Mouse (Mus musculus): ENCODE data around the gene Ccdc150.

Ccdc150 gene

DNA sequence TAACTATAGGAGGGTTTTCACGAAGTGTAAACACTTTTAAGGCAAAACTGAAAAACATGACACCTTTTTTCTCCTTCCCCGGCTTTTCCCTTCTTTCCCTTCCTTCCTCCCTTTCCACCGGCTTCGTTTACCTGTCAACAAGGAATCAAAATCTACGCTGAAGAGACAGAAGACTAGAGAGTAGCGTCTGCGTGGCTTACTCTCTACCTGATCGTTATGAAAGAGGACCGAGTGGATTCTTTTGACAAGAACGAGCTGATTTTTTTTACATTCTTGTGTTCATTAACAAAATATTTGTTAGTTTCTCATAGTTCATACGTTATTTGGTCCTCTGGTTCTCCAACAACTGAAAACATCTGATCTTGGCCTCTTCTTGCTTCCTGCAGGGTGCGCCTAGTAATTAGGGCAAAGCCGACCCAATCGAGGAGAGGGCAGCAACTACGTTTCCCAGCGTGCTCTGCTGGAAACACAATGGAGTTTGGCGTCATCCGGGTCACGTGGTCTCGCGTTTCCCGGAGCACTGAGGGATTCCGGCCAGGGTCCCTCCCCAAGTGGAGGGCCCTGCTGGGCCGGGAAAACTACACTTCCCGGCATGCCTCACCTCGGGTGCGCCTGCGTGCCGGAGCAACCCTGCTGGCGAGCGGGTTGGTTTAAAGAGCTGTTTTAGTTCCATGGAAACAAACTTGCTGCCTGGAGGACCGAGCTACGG, at the start of gene Ccdc150:
TSS of gene Ccdc150 (plus strand) at position 526 of the 709 bp plus-strand sequence.
- DNase-seq = peak; percentile 98 to 99

DNA sequence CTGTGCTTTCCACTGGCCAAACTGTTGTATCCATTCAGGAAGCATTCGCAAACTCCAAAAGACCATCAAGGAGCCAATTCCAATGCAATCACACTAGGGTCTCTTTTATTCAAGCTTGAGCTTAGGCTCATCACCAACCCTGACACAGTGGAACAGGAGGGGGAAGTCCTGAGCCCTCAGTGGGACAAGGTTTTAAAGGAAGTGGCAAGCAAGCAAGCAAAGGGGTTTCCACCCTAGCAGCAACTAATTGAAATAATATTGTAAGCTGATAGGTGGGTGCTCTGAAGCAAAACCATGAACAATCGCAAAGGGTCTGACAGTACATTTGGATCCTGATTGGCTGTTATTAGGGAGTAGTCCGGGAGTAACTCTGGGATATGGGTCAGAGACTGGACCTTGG, 30.2 kb upstream of the Ccdc150 start:
- no peak for DNase-seq

DNA sequence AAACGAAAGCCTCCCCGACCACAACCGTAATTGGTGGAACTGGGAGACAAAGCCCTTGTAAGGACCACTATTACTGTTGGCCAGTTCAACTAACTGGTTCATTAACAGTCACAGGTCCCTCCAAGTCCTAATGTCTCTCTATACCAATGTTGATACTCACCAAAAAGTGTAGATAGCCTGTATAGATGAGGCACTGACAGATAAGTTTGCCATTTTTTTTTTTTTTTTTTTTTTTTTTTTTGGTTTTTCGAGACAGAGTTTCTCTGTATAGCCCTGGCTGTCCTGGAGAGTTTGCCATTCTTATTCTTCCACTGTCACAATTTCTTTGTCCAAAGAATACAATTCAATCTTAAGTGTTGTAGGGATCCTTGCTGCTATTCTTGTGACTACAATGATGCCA, 7.8 kb upstream of the Ccdc150 start:
- no peak for DNase-seq

DNA sequence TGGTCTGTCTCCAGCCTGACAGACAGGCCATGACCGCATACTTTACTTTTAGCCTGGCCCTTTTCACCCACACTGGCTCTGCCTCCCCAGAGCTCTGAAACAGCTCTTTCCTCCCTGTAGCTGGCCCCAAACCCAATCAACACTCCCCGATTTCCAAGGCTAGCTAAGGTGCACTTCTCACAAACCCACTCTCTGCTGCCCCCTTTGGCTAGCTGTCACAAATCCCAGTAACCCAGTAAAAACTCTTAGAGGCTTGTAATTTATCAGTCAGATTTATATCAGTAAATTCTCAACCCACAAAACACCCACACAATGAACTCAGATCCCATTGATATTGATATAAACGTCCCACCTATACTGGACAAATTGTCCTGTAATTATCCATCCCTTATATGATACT, 25.1 kb downstream of the Ccdc150 start:
- DNase-seq = peak in 1 of 2 experiments; percentile 9

DNA sequence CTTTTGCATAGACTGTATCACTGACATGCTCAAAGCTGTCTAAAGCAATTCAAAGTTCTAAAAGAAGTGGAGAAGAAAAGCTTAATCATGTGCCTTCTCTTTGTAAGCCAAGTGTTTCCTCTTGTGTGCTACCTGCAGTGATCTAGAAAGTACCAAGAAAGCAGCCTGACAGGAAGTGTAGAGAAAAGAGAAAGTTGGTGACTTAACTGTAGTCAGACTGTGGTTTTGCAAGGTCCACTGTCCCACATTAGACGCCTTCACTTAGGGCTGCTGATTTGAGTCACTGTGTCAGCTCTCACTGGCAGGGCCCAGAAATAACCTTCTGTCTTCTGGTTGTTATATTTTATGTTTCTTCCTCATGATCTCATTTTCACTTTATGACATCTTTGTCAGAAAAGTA, 29.1 kb downstream of the Ccdc150 start:
- no peak for DNase-seq

DNA sequence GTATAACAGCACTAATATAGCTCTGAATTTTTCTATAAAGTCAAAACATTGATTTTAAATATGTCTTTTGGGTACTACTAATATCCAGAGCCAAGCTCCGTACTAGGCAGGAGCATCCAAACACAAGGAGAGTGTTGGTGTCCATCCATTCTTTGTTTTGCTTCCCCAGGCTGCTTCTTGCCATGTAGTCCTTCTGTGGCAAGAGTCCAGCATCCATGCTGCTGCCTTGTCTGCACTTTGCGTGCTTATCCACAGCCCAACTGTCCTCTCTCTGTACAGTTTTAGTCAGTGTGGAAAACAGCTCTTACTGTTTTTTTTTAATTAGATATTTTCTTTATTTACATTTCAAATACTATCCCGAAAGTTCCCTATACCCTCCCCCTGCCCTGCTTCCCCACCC, 30.2 kb downstream of the Ccdc150 start:
- no peak for DNase-seq

DNA sequence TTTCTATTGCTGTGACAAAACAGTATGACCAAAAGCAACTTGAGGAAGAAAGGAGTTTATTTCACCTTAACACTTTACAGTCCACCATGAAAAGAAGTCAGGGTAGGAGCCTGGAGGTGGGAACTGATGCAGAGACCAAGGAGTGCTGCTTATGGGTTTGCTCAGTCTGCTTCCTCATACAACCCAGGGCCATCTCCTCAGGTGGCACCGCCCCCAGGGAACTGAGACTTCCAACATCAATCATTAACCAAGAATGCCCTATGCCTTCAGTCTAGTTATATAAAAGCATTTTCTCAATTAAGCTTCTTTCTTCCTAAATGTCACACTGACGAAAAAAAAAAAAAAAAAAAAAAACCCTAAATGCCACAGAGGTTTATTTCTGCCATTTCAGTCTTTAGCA, 55.9 kb downstream of the Ccdc150 start:
- DNase-seq = peak; percentile 62 to 64

DNA sequence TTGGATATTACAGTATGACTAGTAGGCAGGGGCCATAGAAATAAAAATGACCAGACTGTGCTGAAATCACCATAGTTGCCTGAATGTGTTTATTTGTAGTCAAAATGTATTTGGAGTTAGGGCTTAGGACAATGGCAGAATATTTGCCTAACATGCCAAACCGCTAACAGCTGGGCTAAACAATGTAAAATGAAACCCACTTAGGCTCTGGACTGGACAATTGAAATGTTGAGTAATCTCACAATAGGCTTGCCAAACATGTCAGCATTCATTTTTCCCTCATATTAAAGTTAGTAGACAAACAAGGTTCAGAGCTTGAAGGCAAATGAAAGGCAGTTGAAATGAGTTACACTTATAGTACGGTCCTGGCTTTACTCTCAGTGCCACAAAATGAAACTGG, 76.2 kb downstream of the Ccdc150 start:
- DNase-seq = no peak

DNA sequence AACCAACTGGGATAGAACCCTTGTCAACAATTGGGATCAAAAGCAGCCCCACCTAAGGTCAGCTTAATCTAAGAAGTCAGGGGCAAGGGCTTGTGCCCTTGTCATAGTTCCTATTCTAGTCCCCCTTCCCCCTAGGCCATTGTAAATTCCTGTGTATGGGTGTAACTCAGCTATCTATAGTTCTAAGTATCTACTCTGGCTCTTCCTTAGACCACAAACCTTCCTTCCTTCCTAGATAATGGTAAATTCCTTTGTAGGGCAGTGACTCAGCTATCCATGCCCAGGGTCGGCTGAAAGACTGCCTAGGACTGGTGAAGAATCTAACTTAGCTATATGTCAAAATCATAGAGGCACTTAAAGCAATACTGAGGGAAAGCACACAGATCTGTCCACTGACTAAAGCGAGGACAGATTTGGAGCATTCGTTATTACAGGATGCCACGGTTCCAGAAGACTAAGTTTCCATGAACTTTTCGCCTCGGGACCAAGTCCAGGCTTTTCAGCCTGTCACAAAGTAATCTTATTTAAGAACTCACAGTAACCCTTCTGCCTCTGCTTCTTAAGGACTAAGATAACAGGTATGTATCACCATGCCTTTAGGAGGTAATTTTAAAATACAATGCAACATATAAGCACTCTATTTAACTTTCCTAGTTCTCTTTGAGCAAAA, 77.5 kb downstream of the Ccdc150 start:
- peak; percentile 23 to 51 for DNase-seq

DNA sequence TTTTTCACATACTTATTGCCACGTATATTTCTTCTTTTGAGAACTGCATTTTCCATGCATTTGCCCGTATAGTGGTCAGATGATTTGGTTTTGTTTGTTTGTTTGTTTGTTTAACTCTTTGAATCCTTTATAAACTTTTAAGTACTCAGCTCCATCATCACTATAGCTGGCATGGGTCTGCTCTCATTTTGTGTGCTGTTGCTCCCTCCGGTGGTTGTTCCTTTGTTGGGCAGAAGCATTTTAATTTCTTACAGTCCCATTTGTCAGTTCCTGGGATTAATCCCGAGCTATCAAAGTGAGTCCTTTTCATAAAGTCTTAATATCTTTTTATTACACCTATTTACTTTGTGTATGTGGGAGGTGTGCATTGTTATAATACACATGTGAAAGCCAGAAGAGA, 82.5 kb downstream of the Ccdc150 start:
- peak; percentile 25 to 77 for DNase-seq

DNA sequence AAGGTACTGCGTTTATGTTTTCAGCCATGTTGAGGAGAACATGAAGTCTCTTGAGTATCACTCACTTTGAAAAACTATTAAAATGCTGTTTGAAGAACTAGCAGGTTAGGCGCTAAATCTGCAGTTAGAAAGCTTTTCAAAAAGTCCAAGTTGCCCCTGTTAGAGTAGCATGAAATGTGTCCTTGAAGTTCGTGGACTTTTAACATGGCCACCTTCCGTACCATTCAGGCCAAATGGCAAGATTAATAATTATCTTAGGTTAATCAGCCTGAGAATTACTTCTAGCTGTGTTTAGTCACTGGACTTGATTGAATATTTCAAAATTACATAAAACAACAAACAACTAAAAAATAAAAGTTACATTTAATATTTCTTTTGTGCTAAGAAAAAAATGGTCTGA, 104.3 kb downstream of the Ccdc150 start:
- peak in 1 of 2 experiments; percentile 12 for DNase-seq

DNA sequence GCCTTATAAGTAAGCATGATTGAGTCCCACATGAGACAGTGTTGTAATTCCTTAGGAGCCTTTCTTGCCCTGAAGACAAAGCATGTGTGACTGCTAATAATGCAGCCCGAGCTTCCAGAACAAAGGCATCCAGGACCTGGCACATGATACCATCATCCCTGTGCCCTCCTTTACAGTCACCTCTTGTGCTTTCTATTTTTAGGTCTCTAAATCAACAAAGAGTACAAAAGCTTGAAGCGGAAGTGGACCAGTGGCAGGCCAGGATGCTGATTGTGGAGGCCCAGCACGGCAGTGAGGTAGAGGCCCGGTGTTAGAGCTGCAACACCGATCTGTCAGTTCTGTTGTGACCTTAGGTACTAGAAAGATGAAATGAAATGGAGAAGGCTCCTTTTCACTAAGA, 105.0 kb downstream of the Ccdc150 start:
- no peak for DNase-seq

DNA sequence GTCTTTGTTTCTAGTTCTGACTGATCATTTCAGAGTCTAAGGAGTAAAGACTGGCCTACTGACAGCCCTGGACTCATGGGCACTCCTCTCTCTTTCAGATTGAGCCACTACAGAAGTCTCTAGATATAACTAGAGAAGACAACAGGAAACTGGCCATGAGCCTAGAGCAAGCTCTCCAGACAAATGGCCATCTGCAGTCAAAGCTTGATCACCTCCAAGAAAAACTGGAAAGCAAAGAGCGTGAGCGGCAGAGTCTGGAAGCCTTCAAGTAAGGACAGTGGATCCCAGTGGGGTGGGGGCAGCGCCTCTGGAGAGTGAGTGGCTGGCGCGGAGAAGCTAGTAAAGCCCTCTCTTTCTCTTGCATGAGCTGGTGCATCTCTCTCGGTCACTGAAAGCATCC, 106.1 kb downstream of the Ccdc150 start:
- DNase-seq = no peak

DNA sequence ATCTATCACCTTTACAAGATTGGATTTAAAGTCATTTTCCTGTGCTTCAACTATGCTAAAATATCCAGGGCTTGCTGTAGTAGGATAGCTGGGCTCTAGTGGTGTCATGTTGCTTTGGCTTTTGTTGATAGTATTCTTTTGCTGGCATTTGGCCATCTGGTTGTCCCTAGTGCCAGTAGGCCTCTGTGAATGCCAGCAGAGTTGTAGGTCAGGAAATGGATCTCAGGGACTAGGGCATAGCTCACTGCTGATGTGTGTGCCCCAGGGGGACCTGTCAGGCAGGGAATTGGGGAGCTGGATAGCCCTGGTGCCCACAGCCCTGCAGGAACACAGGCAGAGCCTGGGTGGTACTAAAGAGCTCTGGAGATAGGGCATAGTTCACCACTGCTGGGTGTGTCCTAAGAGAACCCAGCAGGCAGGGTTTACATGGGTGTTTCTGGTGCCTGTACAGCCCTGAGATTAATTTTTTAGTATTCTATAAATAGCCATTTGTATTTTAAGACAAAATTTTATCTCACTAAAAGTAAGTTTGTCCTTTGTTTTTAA, 127.1 kb downstream of the Ccdc150 start:
- DNase-seq = peak; percentile 7 to 9

DNA sequence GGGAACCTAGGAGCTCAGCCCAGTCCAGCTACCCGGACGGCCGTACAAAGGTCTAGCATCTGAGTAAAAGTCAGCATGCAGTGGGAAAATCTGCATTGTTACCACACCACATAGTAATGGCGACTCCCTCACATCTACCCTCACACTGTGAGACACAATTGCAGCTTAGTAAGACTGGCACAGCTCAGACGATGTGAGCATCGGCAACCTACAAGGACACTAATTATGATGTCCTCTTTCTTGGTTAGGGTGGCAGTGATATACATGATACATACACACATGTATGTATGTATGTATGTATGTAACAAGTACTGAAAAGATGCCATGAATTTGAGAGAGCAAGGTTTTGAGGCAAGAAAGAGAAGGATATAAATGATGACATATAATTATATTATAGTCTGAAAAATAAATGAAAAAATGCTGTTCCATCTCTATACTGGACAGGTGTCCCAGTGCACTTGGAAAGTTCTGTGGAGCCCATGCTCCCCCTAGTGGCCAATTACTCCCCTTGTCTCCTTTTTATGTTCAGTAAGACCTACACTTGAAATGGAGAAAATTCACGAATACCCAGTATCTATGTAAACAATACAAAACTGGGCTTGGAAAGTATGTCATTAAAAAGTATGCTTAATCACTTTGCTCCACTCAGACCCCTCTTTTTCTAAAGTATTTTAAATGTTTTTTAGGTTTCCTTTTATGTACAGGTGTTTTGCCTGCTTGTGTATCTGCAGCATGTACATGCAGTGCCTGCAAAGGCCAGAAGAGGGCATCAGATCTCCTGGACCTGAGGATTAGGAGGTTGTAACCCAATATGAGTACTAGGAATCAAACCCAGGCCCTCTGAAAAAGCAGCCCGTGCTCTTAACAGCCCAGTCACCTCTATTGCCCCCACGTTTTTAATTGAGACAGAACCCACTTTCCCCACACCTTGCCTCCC, 130.8 kb downstream of the Ccdc150 start:
- DNase-seq = peak; percentile 64 to 84

DNA sequence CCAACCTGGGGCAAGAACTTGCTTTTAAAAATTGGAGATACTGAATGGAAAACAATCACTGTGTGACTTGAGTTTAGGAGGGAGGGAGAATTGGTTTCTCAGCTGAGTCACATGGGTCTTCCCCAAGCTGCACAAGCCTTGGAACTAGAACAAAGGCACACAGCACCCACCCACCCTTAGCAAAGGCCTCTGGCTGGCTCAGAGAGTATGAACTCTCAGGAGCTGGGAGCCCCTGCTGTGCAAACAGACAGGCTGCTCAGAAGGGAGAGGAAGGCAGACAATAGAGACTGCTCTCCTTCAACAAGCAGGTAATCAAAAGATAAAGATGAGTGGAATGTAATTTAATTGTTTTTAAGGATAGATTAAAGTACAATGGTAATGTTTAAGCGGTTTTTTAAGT, 133.7 kb downstream of the Ccdc150 start:
- DNase-seq = no peak

DNA sequence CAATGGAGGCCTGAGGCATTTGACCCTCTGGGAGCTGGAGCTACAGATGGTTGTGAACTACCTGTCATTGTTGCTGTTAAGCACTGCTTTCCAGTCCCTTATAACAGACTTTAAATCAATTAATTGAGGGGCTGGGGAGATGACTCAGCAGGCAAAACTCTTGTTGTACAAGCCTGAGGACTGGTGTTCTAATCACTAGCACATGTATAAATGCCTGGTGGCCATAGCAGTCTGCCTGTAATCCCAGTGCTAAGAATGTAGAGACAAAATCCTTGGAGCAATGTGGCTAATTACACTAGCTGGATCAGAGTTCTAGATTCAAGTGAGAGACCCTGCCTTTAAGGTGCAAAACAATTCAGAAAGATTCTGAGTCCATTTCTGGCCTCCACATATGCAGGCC, 152.3 kb downstream of the Ccdc150 start:
- no peak for DNase-seq
